Mouse (Mus musculus) lung, adult 2 months (tissue): ENCODE measurements around the gene Sema3f. TPM values are rescaled to one million over a fixed set of nuclear protein-coding genes. Genes with fewer than 3 reads are reported as not detected.

Experiments used
- DNase-seq: peaks from one replicate; pipeline ENCODE4 v3.0.0; 2022
- H3K4me1 ChIP-seq: fragments of 200-500 bp; 2 replicates; pipeline ENCODE4 v1.6.1; 2011; ENCODE audit warnings: low read length; ENCODE audit not compliant: control insufficient read depth, insufficient read depth
- H3K4me3 ChIP-seq: fragments of 200-500 bp; replicated peaks from 2 replicates; pipeline ENCODE3; 2011; ENCODE audit warnings: low read depth, mild to moderate bottlenecking, control low read depth, low read length; ENCODE audit errors: extremely low read depth
- CTCF ChIP-seq: fragments of 200-500 bp; IDR thresholded peaks from 2 replicates; pipeline ENCODE4 v1.5.1; 2011; ENCODE audit warnings: mild to moderate bottlenecking, low read length, control low read depth; ENCODE audit not compliant: insufficient read depth
- POLR2A ChIP-seq: fragments of 200-500 bp; IDR thresholded peaks from 2 replicates; pipeline ENCODE4 v1.6.1; 2011; ENCODE audit warnings: low read depth, mild to moderate bottlenecking, control low read depth, low read length, borderline replicate concordance; ENCODE audit errors: extremely low read depth
- WGBS: fragments of 180-500 bp; shearing (Covaris S2); methylation state at CpG from one replicate; pipeline ENCODE4 v1.1.7; 2018; 5-methylcytosine and 5-hydroxymethylcytosine counted together
- polyA plus RNA-seq: library from polyadenylated mRNA; depleted of rRNA; stranded (reverse); fragments of >200 nt; gene quantifications from 2 replicates; pipeline ENCODE4 v1.2.3, GENCODE M21; 2012

Sema3f gene
- polyA plus RNA-seq, 1 experiment: 318 TPM

GRCm38 (mm10) chr9:107736185-107736485, 25.9 kb upstream of the Sema3f start:
- TF ChIP-seq CTCF: no peak
- no peak for TF ChIP-seq POLR2A
- DNase-seq: no peak
- peaks cover 4% of the 10 kb centered on the region; the same call in 1 of the 2 replicates for H3K4me1 ChIP-seq
- 4% methylated on average over 7 of the region's 7 CpGs for WGBS
- no peak overlapping the region for H3K4me3 ChIP-seq

- WGBS: 26% methylated on average over 17 of the region's 17 CpGs
- Histone ChIP-seq H3K4me3 (no peak overlapping the region), H3K4me1 (peaks cover 4% of the 10 kb centered on the region; the same call in 1 of the 2 replicates)
- no peak for DNase-seq
- TF ChIP-seq CTCF (no peak), POLR2A (no peak)
Observed at GRCm38 (mm10) chr9:107735356-107736184, 25.3 kb upstream of the Sema3f start.

GRCm38 (mm10) chr9:107734567-107734971, 24.3 kb upstream of the Sema3f start:
- Histone ChIP-seq H3K4me3 (no peak overlapping the region), H3K4me1 (peaks cover 4% of the 10 kb centered on the region; the same call in 1 of the 2 replicates)
- no peak for DNase-seq
- WGBS: 51% methylated on average over 7 of the region's 7 CpGs
- TF ChIP-seq CTCF (no peak), POLR2A (no peak)

GRCm38 (mm10) chr9:107729709-107730108, 19.4 kb upstream of the Sema3f start:
- DNase-seq: no peak
- TF ChIP-seq CTCF (no peak), POLR2A (no peak)
- Histone ChIP-seq H3K4me3 (no peak overlapping the region), H3K4me1 (peaks cover 9% of the 10 kb centered on the region)
- WGBS: 87% methylated on average over 3 of the region's 3 CpGs

- WGBS: 74% methylated on average over 6 of the region's 6 CpGs
- H3K4me1 ChIP-seq: peaks cover 13% of the 10 kb centered on the region
- no peak for TF ChIP-seq CTCF
- TF ChIP-seq POLR2A: no peak
- no peak overlapping the region for H3K4me3 ChIP-seq
- DNase-seq: no peak
Observed at GRCm38 (mm10) chr9:107728919-107729670, 18.8 kb upstream of the Sema3f start.

- no peak overlapping the region for H3K4me3 ChIP-seq
- peaks cover 18% of the 10 kb centered on the region for H3K4me1 ChIP-seq
- 54% methylated on average over 3 of the region's 3 CpGs for WGBS
- no peak for TF ChIP-seq CTCF
- no peak for DNase-seq
Observed at GRCm38 (mm10) chr9:107727041-107727440, 16.8 kb upstream of the Sema3f start.

GRCm38 (mm10) chr9:107724796-107725195, 14.5 kb upstream of the Sema3f start:
- Histone ChIP-seq H3K4me3 (no peak overlapping the region), H3K4me1 (peaks cover 18% of the 10 kb centered on the region)
- no peak for TF ChIP-seq POLR2A
- no peak for TF ChIP-seq CTCF
- DNase-seq: no peak
- WGBS: 76% methylated on average over 1 of the region's 1 CpGs

GRCm38 (mm10) chr9:107723794-107724531, 13.7 kb upstream of the Sema3f start:
- TF ChIP-seq POLR2A (no peak), CTCF (no peak)
- Histone ChIP-seq H3K4me1 (peaks cover 18% of the 10 kb centered on the region), H3K4me3 (no peak overlapping the region)
- peak; percentile 57 for DNase-seq
- WGBS: 4% methylated on average over 11 of the region's 11 CpGs

- no peak for DNase-seq
- Histone ChIP-seq H3K4me1 (peaks cover 18% of the 10 kb centered on the region), H3K4me3 (no peak overlapping the region)
- 50% methylated on average over 6 of the region's 6 CpGs for WGBS
- TF ChIP-seq POLR2A (no peak), CTCF (no peak)
Observed at GRCm38 (mm10) chr9:107723292-107723691, 13.0 kb upstream of the Sema3f start.
